Mouse (Mus musculus): ENCODE data around the gene Thsd4.
"Not testable (repeated sequence)": the region's sequence is repeated elsewhere in the genome, so short reads cannot be mapped to it uniquely, and the experiment has no call there.

The Thsd4 gene

GRCm38 (mm10) chr9:59949511-59949910 lies 572.3 kb downstream of the Thsd4 start:
- no peak for DNase-seq (ENCODE audit: low read depth, low spot score)

GRCm38 (mm10) chr9:59948691-59949250 lies 573.1 kb downstream of the Thsd4 start:
- DNase-seq (ENCODE audit: low read depth, low spot score), result no peak

- no peak for DNase-seq (ENCODE audit: low read depth, low spot score)
These were observed 573.6 kb downstream of the Thsd4 start for GRCm38 (mm10) chr9:59948226-59948625.

- no peak for DNase-seq (ENCODE audit: low read depth, low spot score)
These were observed 574.6 kb downstream of the Thsd4 start for GRCm38 (mm10) chr9:59947271-59947670.

- no peak for DNase-seq (ENCODE audit: low read depth, low spot score)
These were observed 576.6 kb downstream of the Thsd4 start for GRCm38 (mm10) chr9:59945241-59945640.

- no peak for DNase-seq (ENCODE audit: low read depth, low spot score)
These were observed 578.0 kb downstream of the Thsd4 start for GRCm38 (mm10) chr9:59943826-59944225.

- DNase-seq (ENCODE audit: low read depth, low spot score), result no peak
These were observed 579.3 kb downstream of the Thsd4 start for GRCm38 (mm10) chr9:59942501-59943085.

- DNase-seq (ENCODE audit: low read depth, low spot score), result no peak
These were observed 579.9 kb downstream of the Thsd4 start for GRCm38 (mm10) chr9:59941885-59942350.

GRCm38 (mm10) chr9:59940913-59941884 lies 580.6 kb downstream of the Thsd4 start:
- no peak for DNase-seq (ENCODE audit: low read depth, low spot score)

- DNase-seq (ENCODE audit: low read depth, low spot score), result no peak
These were observed 582.2 kb downstream of the Thsd4 start for GRCm38 (mm10) chr9:59939691-59940090.

GRCm38 (mm10) chr9:59938529-59938928 lies 583.3 kb downstream of the Thsd4 start:
- DNase-seq (ENCODE audit: low read depth, low spot score), result no peak

- not testable (repeated sequence) for DNase-seq (ENCODE audit: low read depth, low spot score)
These were observed 586.0 kb downstream of the Thsd4 start for GRCm38 (mm10) chr9:59935866-59936265.

GRCm38 (mm10) chr9:59930248-59930647 lies 591.6 kb downstream of the Thsd4 start:
- DNase-seq (ENCODE audit: low read depth, low spot score), result no peak

Data from telencephalon, adult 2 months (tissue).